Mouse (Mus musculus): ENCODE data around the gene Uvrag.

Gene Uvrag

GRCm38 (mm10) chr7:99052471-99053241 lies 88.3 kb downstream of the Uvrag start:
- DNase-seq = peak; percentile 41

- DNase-seq = no peak
These were observed 90.1 kb downstream of the Uvrag start for GRCm38 (mm10) chr7:99050882-99051281.

- peak; percentile 37 for DNase-seq
These were observed 91.0 kb downstream of the Uvrag start for GRCm38 (mm10) chr7:99049897-99050296.

GRCm38 (mm10) chr7:99046545-99047206 lies 94.3 kb downstream of the Uvrag start:
- DNase-seq = no peak

- DNase-seq = peak; percentile 28
These were observed 95.4 kb downstream of the Uvrag start for GRCm38 (mm10) chr7:99045525-99045924.

GRCm38 (mm10) chr7:99043923-99044322 lies 97.0 kb downstream of the Uvrag start:
- DNase-seq = peak; percentile 47

GRCm38 (mm10) chr7:99043322-99043721 lies 97.6 kb downstream of the Uvrag start:
- peak; percentile 34 for DNase-seq

- DNase-seq = no peak
These were observed 99.1 kb downstream of the Uvrag start for GRCm38 (mm10) chr7:99041818-99042217.

- DNase-seq = no peak
These were observed 101.0 kb downstream of the Uvrag start for GRCm38 (mm10) chr7:99039912-99040311.

GRCm38 (mm10) chr7:99036284-99036683 lies 104.7 kb downstream of the Uvrag start:
- no peak for DNase-seq

- peak; percentile 19 for DNase-seq
These were observed 106.0 kb downstream of the Uvrag start for GRCm38 (mm10) chr7:99034909-99035308.

- no peak for DNase-seq
These were observed 107.1 kb downstream of the Uvrag start for GRCm38 (mm10) chr7:99033838-99034237.

- no peak for DNase-seq
These were observed 107.6 kb downstream of the Uvrag start for GRCm38 (mm10) chr7:99033314-99033713.

GRCm38 (mm10) chr7:99032051-99032450 lies 108.9 kb downstream of the Uvrag start:
- DNase-seq = no peak

- peak; percentile 19 for DNase-seq
These were observed 112.8 kb downstream of the Uvrag start for GRCm38 (mm10) chr7:99028108-99028507.

GRCm38 (mm10) chr7:99027185-99027584 lies 113.8 kb downstream of the Uvrag start:
- peak; percentile 53 for DNase-seq

- no peak for DNase-seq
These were observed 115.0 kb downstream of the Uvrag start for GRCm38 (mm10) chr7:99025989-99026388.

- DNase-seq = no peak
These were observed 115.7 kb downstream of the Uvrag start for GRCm38 (mm10) chr7:99025265-99025664.

- peak; percentile 22 for DNase-seq
These were observed 116.2 kb downstream of the Uvrag start for GRCm38 (mm10) chr7:99024791-99025190.

- no peak for DNase-seq
These were observed 117.0 kb downstream of the Uvrag start for GRCm38 (mm10) chr7:99023931-99024330.

GRCm38 (mm10) chr7:99021277-99021676 lies 119.7 kb downstream of the Uvrag start:
- no peak for DNase-seq

GRCm38 (mm10) chr7:99020353-99020752 lies 120.6 kb downstream of the Uvrag start:
- peak; percentile 63 for DNase-seq

- no peak for DNase-seq
These were observed 123.6 kb downstream of the Uvrag start for GRCm38 (mm10) chr7:99017224-99017844.

GRCm38 (mm10) chr7:99015914-99016313 lies 125.0 kb downstream of the Uvrag start:
- DNase-seq = no peak
